Mouse (Mus musculus) heart, embryonic 16.5 days (tissue): ENCODE measurements around the gene Plac9a. TPM values are rescaled to one million over a fixed set of nuclear protein-coding genes. Genes with fewer than 3 reads are reported as not detected.
A peak's percentile ranks its signal among the peaks of the same experiment; 100 is the strongest.

ENCODE experiments used
- ATAC-seq: fragments of 200-750 bp; cut with Nextera tagmentation; replicated peaks from 2 replicates; pipeline ENCODE4 v1.8.0; 2017; ENCODE audit warnings: moderate number of reproducible peaks; ENCODE audit not compliant: insufficient read depth, low FRiP score; ENCODE audit errors: extremely low read depth
- H3K27ac ChIP-seq: fragments of 300-500 bp; sonication (generic); 2 replicates; pipeline ENCODE4 v1.5.1; 2014; ENCODE audit warnings: mild to moderate bottlenecking, low read length, control low read depth, moderate library complexity
- H3K27me3 ChIP-seq: fragments of 300-500 bp; sonication (generic); 2 replicates; pipeline ENCODE4 v1.6.1; 2014; ENCODE audit warnings: low read length, mixed read lengths; ENCODE audit not compliant: control insufficient read depth, insufficient read depth
- H3K36me3 ChIP-seq: fragments of 300-500 bp; sonication (generic); 2 replicates; pipeline ENCODE4 v1.6.1; 2014; ENCODE audit not compliant: control insufficient read depth, insufficient read depth
- H3K4me1 ChIP-seq: fragments of 300-500 bp; sonication (generic); 2 replicates; pipeline ENCODE4 v1.6.1; 2014; ENCODE audit warnings: low read length, mixed read lengths; ENCODE audit not compliant: control insufficient read depth, insufficient read depth
- H3K4me2 ChIP-seq: fragments of 300-500 bp; sonication (generic); 2 replicates; pipeline ENCODE4 v1.6.1; 2014; ENCODE audit warnings: low read depth, mild to moderate bottlenecking, control low read depth, low read length
- H3K4me3 ChIP-seq: fragments of 300-500 bp; sonication (generic); 2 replicates; pipeline ENCODE4 v1.5.1; 2014; ENCODE audit warnings: mild to moderate bottlenecking, control low read depth, low read length
- H3K9ac ChIP-seq: fragments of 300-500 bp; sonication (generic); 2 replicates; pipeline ENCODE4 v1.6.1; 2014; ENCODE audit warnings: low read length, control low read depth
- H3K9me3 ChIP-seq: fragments of 300-500 bp; sonication (generic); replicated peaks from 2 replicates; pipeline ENCODE4 v1.6.1; 2016; ENCODE audit warnings: low read length; ENCODE audit not compliant: control insufficient read depth
- WGBS: fragments of 180-500 bp; shearing (Covaris S2); extraction: QIAGEN DNeasy Blood & Tissue Kit; methylation state at CpG from one replicate; pipeline ENCODE4 v1.1.7; 2014; 5-methylcytosine and 5-hydroxymethylcytosine counted together
- polyA plus RNA-seq: library from polyadenylated mRNA; unstranded; fragments of >200 nt; fragmentation: Nextera tagmentation; extraction: Ambion mirVana; gene quantifications from 2 replicates; pipeline ENCODE4 v1.2.1, GENCODE M21; 2015

Gene Plac9a
- polyA plus RNA-seq, 1 experiment from 2014 or later, result 0.38 TPM

DNA sequence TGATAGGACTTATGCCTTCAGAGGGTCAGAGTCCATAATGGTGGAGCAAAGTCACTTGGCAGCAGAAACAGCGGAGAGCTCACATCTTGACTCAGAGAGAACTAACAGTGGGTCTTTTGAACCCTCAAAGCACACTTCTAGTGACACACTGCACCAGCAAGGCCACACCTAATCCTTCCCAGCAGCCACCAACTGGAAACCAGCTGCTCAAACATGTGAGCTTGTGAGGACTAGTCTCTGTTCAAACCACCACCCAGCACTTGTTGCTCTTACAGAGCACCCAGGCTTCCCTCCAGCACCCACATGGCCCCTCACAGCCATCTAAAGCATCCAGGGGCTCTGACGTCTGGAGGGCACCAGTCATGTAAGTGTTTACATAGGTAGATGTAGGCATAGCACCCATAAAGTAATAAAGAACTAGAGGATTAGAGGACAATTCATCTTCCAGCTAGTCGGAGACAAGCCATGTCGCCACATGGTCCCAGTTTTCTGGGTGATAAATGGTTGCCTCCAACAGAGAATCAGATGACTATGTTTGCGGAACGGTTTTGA lies 57.0 kb downstream of the Plac9a start:
- Histone ChIP-seq H3K4me1 (peaks cover 20% of the 10 kb centered on the region), H3K9ac (no peak overlapping the region), H3K27ac (no peak overlapping the region), H3K36me3 (peaks cover 3% of the 10 kb centered on the region; the same call in 1 of the 2 replicates), H3K4me2 (no peak overlapping the region), H3K27me3 (no peaks in the 10 kb centered on the region), H3K4me3 (no peak overlapping the region), H3K9me3 (no peaks in the 10 kb centered on the region)
- WGBS, result 85% methylated on average over 6 of the region's 6 CpGs
- no peak for ATAC-seq

DNA sequence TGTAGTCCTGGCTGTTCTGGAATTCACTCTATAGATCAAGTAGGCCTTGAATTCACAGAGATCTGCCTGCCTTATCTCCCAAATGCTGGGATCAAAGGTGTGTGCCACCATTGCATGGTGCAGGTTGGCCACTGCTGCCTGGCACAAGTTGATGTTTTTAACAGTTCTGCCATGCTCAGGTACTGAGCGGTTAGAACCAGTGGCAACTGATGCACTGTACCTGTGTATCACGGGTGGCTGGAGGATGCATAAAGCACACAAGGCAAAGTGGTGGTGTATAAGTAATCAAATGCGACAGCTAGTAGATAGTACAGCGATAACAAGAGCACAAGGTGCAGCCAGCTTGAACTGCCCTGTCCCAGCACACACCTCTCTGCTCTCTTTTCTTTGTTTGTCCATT lies 58.5 kb downstream of the Plac9a start:
- H3K27me3 ChIP-seq, result no peaks in the 10 kb centered on the region
- H3K4me2 ChIP-seq, result no peak overlapping the region
- no peak overlapping the region for H3K9ac ChIP-seq
- 92% methylated on average over 4 of the region's 4 CpGs for WGBS
- H3K4me3 ChIP-seq, result no peak overlapping the region
- no peaks in the 10 kb centered on the region for H3K9me3 ChIP-seq
- no peak overlapping the region for H3K27ac ChIP-seq
- H3K36me3 ChIP-seq, result peaks cover 3% of the 10 kb centered on the region; the same call in 1 of the 2 replicates
- peaks cover 17% of the 10 kb centered on the region for H3K4me1 ChIP-seq
- no peak for ATAC-seq

GRCm38 (mm10) chr14:25842688-25843003 lies 60.3 kb downstream of the Plac9a start:
- H3K4me1 ChIP-seq, result peaks cover 18% of the 10 kb centered on the region
- H3K36me3 ChIP-seq, result no peaks in the 10 kb centered on the region
- peak overlapping the region; percentile 91 for H3K4me2 ChIP-seq
- no peaks in the 10 kb centered on the region for H3K9me3 ChIP-seq
- peak overlapping the region; percentile 87 for H3K9ac ChIP-seq
- H3K27ac ChIP-seq, result peak overlapping the region; percentile 53; the same call in 1 of the 2 replicates
- WGBS, result 4% methylated on average over 12 of the region's 12 CpGs
- H3K27me3 ChIP-seq, result no peaks in the 10 kb centered on the region
- peak overlapping the region; percentile 86 for H3K4me3 ChIP-seq
- ATAC-seq, result no peak

DNA sequence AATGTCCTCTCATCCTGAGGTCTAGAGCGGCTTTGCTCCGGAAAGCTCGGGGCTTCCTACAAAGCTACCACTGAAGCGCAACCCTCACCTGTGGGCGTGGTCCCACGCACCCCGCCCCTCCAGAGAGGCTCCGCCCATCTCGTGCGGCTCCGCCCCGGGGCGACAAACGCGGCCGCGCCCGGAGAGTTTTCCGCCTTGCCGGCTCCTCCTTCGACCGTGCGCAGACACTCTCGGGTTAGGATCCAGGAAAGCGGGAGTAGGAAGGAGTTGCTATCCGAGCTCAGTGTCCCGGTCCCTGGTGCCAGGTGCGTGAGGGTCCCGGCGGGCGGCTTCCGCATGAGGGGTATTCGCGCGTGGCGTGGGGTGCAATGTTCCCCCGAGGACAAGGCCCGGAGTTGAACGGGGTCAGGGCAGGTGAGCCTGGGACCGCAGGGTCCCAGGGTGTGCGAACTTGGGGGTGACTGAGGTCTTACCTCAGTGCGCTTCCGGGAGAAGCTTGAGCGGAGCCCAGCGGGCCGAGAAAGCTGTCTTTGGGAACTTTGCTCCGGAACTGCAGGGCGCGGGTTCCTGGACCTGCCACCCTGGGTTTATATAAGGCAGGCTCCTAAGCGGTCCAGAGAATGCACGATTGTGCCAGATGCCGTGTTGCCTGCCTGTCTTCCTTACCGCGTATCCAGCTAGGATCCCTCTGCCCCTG lies 60.8 kb downstream of the Plac9a start, which contains the start of gene Anxa11:
Gene Anxa11 (plus strand): TSS at position 166 of the 697 bp plus-strand sequence.
- H3K27ac ChIP-seq, result peak within 1 kb of the TSS; percentile 53

DNA sequence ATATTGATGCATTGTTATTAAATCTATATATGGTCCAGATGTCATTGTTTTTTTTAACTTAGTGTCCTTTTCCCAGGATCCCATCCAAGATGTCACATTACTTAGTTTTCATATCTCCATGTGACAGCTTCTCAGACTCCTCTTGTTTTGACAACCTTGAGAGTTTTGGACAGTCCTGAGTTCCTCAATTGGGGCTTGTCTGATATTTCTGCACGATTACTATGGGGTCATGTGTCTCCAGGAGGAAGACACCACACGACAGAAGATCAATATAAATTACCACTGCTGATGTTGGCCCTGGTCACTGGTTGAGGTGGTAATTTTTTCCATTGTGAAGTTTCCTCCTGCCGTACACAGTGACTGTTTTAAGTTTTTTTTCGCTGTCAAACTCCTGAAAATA lies 61.3 kb downstream of the Plac9a start:
- 1% methylated on average over 4 of the region's 4 CpGs for WGBS

More for the DNA sequence above, 60.8 kb downstream of the Plac9a start, which contains the start of gene Anxa11:
- Histone ChIP-seq H3K4me1 (peaks cover 15% of the 10 kb centered on the region), H3K9ac (peak within 1 kb of the TSS; percentile 87), H3K9me3 (no peaks in the 10 kb centered on the region), H3K27me3 (no peaks in the 10 kb centered on the region), H3K36me3 (no peaks in the 10 kb centered on the region), H3K4me2 (peak within 1 kb of the TSS; percentile 91), H3K4me3 (peak within 1 kb of the TSS; percentile 86)
- under 1% methylated on average over 54 of the region's 54 CpGs for WGBS
- ATAC-seq, result peak; percentile 85

GRCm38 (mm10) chr14:25840961-25841360 lies 61.9 kb downstream of the Plac9a start:
- H3K27ac ChIP-seq, result no peak overlapping the region
- WGBS, result 39% methylated on average over 7 of the region's 7 CpGs
- no peak overlapping the region for H3K9ac ChIP-seq
- H3K36me3 ChIP-seq, result no peaks in the 10 kb centered on the region
- no peak overlapping the region for H3K4me3 ChIP-seq
- H3K4me2 ChIP-seq, result no peak overlapping the region
- H3K27me3 ChIP-seq, result no peaks in the 10 kb centered on the region
- no peak for ATAC-seq
- no peaks in the 10 kb centered on the region for H3K9me3 ChIP-seq
- H3K4me1 ChIP-seq, result peaks cover 15% of the 10 kb centered on the region

More for the DNA sequence above, 61.3 kb downstream of the Plac9a start:
- Histone ChIP-seq H3K9me3 (no peaks in the 10 kb centered on the region), H3K4me1 (peaks cover 15% of the 10 kb centered on the region), H3K4me3 (peak overlapping the region; percentile 86), H3K36me3 (no peaks in the 10 kb centered on the region), H3K9ac (peak overlapping the region; percentile 87), H3K27me3 (no peaks in the 10 kb centered on the region), H3K27ac (no peak overlapping the region), H3K4me2 (peak overlapping the region; percentile 91)
- ATAC-seq, result no peak

DNA sequence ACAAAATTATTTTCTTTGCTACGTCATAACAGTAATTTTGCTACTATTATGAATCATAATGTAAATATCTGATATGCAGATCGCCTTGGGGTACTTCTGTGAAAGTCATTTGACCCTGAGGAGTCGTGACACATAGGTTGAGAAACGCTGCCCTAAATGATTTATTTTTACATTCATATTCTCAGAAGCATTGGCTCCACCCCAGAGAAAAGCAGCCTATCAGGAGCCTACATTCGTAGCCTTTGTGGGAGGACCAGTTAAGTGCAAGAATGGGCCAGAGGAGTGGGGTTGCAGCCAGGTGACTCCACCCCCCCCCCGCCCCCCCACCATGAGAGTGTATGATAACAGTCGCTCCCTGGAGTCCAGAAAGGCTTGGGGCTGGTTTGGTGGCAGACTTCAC lies 63.1 kb downstream of the Plac9a start:
- ATAC-seq, result no peak
- Histone ChIP-seq H3K4me1 (peaks cover 15% of the 10 kb centered on the region), H3K9me3 (no peaks in the 10 kb centered on the region), H3K27me3 (no peaks in the 10 kb centered on the region), H3K27ac (no peak overlapping the region), H3K4me2 (no peak overlapping the region), H3K9ac (no peak overlapping the region), H3K4me3 (no peak overlapping the region), H3K36me3 (no peaks in the 10 kb centered on the region)
- 61% methylated on average over 7 of the region's 7 CpGs for WGBS

- Histone ChIP-seq H3K4me1 (peaks cover 15% of the 10 kb centered on the region), H3K27ac (no peak overlapping the region), H3K4me2 (no peak overlapping the region), H3K4me3 (no peak overlapping the region), H3K27me3 (no peaks in the 10 kb centered on the region), H3K9me3 (peaks cover 2% of the 10 kb centered on the region; the same call in 1 of the 2 replicates), H3K9ac (no peak overlapping the region), H3K36me3 (0 out of 2 replicates have a peak, but pooled peaks cover 2% of the 10 kb centered on the region)
- WGBS, result 46% methylated on average over 8 of the region's 8 CpGs
- ATAC-seq, result no peak
These were observed 64.5 kb downstream of the Plac9a start for GRCm38 (mm10) chr14:25838411-25838810.
